Mouse (Mus musculus) layer of hippocampus, postnatal 36 days (tissue): ENCODE data around the gene Eea1. TPM values are rescaled to one million over a fixed set of nuclear protein-coding genes. Genes with fewer than 3 reads are reported as not detected.
A peak's percentile ranks its signal among the peaks of the same experiment; 100 is the strongest.
"Not testable (repeated sequence)": the region's sequence is repeated elsewhere in the genome, so short reads cannot be mapped to it uniquely, and the experiment has no call there.

Experiments used
- DNase-seq, 2 experiments: peaks; one replicate each; pipeline ENCODE4 v3.0.0; 2022
- total RNA-seq, 2 experiments: library from RNA; stranded (reverse); gene quantifications; 2 replicates each; pipeline ENCODE4 v1.2.3; 2021

Gene Eea1
- total RNA-seq, 2 experiments from 2014 or later = 36.1 to 36.7 TPM

DNA sequence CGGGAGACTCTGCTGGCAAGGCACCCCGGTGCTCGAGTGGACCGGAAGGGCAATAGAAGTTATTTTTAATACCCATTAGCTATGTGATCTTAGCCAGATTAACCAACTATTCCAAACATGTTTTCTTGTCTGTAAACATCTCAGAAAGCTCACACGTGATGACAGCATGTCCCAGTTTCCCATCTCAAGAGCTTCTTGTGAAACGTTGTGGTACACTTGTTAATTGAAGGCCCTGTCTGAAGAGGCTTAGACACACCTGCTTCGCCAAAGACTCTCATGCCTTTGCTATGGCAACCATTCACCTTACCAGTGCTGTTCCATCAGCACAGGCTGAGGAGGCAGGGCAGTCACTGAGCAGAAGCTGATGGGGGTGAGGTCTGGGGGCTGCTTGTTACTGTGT, 133.9 kb downstream of the Eea1 start:
- DNase-seq = no peak

DNA sequence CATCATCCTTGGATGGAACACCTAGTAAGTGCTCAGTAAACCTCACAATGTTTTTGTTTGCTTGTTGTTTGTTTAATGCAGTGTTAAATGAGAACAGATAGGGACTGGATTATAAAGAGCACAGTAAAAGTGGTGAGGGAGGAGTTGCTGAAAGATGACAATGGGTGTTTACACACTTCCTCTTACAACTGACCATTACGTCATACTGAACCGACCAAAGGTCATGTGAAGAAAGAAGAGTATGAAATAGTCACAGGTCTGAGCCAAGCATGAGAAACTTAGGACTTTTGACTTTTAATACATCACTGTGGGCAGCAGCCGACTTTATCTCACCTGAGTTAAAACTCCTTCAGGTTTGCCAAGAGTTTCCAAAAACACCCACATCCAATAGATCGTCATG, 135.0 kb downstream of the Eea1 start:
- DNase-seq = no peak

DNA sequence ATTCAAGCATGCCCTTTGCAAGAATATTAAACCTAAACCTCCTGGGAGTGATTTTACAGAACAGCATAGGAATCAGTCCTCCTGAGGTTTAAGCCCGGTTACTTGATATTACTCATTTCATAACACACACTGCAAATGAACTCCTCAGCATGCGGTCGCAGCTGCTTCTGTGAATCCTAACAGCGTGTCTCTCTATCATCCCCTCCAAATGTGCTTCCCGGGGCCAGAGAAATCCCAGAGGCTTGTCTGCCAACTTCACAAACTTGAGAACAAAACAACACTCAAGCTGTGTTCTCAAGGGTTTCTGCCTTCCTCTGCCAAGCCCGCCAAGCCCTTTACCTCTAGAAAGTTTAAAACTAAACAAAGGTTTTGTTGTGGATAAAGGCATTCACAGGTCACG, 135.4 kb downstream of the Eea1 start:
- DNase-seq = peak; percentile 21 to 27

DNA sequence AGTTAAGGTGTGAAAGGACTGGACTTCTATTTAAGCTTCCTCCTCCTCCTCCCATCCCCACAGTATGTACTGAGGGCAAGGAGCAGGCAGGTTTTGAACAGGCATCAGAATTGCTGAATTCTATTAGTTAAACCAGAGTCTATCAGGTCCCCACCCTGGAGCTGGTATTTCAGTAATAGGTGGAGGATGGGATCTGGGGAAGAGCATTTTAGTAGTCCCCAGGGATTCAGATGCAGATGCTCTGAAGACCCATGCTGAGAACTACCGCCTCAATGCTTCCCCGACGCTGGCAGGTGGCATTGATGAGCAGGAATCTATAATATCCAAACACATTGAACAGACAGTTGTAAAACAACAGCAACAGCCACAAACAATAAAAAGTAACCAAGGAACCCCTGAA, 136.0 kb downstream of the Eea1 start:
- DNase-seq = no peak

DNA sequence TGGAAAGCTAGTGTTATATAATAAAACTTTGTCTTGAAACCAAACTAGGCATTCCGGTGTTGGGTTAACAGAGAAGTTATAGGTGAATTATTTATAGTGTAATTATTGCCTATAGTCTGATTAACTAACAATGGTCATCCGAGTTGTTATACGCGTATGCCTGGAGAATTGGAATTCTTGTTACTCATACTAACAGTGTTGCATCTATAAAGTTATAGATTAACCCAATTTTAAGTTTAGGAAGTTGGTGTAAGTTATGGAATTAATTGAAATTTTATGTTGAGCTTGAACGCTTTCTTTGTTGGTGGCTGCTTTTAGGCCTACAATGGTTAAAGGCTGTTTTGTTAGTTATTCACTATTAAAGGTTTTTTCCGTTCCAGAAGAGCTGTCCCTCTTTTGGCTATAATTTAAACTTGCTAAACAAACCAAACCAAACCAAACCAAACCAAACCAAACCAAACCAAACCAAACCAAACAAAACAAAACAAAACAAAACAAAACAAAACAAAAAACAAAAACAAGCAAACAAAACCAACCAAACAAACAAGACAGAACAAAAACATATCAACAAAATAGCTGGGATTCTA, 137.1 kb downstream of the Eea1 start:
- not testable (repeated sequence) for DNase-seq

DNA sequence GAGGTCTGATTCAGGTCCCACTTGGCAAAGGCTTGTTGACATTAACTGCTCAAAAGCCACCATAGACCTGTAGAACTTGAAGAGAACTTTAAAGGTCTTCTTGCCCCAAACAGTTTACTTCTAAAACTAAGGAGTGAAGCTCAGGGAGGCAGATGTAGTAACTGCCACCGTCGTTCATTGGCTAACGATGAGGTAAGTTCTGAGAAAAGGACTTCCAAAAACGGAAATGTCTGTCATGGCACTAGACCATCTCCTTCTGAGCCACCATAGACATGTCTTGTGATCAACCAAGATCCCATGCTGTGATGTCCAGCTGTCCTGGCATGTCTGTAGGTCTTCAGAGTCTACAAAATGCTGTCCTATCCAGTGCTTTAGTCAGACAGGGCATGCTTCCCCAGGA, 139.4 kb downstream of the Eea1 start:
- no peak for DNase-seq

DNA sequence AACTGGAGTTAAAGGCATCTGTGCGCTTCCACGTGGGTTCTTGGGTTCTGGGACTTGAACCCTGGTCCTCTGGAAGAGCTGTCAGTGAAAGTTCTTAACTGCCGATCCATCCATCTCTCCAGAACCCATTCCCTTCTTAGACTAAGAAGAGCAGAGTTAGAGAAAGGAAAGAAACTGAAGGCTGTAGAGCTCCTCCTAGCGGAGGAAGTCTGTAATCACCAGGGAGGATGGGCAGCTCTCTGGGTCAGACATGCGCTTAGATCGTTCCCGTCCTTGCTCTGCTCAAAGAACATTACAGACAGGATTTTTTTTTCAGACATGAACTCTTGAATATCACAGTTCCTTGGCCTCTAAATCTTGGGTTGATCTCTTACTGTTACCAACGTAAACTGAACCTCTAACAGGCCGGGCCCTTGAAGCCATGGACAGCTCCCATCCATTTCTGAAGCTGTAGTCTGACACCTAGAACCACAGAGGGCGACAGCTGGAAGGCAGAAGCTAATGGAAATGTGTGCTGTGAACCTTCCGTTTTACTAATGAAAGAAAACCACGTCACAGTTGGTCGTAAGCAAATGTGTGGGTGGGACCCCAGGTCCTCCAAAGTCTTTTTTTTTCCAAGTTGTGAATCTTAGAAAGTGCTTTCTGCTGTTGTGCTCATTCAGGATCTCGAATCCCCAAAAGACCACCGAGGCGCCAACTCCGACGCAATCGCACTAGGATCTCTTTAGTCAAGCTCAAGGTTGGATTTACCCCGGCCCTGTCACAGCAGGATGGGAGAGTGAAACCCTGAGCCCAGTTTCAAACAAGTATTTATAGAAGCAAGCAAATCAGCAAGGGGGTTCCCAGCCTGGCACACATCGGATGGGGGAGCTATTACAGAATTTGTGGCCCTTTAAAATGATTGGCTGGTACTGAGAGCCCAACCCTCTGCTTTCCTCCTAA, 140.3 kb downstream of the Eea1 start:
- DNase-seq = no peak

DNA sequence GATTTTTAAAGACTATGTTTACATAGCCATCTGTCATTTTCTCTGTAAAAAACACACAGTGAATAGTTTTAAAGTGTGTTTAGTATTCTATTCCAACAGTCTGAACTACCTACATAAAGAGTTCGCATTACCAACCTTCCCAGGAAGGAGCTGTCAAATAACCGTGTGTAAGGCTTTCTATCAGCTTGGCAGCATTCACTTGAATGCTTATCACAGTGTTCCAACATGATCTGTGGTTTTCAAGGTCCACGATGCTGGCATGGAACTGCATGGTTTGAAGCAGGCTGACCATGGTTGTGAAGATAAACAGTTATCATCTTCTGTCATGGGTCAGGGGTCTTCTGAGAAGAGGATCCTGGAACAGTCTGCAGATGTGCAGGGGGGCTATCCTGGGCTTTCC, 141.8 kb downstream of the Eea1 start:
- DNase-seq = no peak

DNA sequence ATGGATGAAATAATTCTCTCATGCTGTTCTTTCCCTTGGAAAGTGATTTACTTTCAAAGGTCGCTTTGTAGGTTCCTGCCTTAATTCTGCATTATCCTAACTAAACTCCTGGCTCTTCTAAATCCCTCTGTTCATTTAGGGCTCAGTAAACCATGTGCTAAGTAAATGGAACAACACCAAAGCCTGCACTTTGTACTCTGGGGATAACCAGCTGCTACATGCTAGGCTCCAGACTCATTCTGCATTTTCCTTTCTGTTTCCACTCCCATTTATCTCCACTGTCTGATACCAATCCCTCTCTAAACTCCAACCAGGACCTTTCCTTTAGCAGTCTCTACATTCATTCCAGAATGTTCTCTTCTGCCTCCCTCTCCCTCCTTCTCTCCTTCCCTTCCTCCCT, 149.3 kb downstream of the Eea1 start:
- no peak for DNase-seq

DNA sequence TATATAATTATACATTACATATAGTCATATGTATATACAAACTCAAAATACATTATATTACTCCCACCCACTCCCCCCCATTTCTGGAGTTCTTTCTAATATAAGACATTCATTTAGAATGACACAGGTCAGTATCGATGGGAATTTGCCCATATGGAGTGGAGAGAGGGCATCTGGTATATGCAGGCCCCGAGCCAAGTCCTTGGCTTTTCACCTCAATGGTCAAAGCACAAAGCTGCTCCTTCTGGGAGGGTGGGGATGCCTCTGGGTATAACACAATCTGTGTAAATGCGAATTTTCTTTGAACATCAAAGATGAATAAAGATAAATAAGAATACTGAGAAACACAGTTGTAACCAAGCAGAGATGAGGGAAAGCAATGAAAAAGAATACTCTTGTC, 149.9 kb downstream of the Eea1 start:
- DNase-seq = no peak

DNA sequence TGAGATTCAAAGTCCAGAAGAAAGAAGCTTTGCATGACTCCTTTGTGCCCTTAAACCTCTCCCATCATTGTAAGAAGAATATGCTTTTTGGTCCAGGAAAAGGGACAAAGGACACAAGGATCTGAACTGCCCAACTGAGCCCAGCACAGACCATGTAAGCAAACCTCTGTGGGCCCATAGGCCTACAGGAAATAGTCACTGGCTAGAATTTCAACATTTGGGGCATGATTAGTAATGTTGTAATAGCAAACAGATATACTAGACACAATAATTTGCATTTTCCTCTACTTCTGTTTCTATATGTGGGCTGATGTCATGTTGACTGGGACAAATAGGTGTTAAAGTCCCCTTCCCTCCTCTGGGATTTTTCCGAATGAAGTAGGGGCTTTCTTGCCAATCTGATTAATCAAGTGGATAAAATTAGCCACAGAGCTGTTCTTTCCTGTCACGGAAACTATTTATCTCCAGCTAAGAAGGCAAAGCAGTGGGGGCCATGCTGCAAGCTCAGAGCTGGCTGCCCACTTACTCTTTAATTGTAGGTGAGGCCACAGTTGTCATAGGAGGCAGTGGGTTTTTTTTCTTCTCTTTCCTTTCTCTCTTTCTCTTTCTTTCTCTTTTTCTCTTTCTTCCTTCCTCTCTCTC, 153.6 kb downstream of the Eea1 start:
- DNase-seq = no peak

DNA sequence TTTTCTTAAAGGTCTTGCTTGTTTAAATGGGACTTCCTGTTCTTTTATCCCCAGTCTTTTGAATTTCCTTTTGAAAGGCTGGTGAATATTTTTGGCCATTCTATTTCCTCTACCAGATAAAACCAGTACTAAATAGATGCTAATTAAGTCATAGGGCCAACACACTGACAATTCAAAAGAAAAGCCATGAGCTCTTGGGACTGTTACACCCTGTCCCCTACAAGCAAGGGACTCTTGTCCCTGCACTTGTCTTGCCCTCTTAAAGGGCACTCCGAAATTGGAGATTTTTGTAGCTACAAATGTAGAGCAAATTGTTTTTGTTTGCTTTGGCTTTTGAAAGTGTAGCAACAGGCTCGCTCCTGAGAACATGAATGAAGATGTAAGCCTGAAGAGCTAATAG, 154.1 kb downstream of the Eea1 start:
- no peak for DNase-seq

Other genes starting within 250 kb of the Eea1 start
- not detected for gene Gm33543, start 97.7 kb upstream of the Eea1 start, total RNA-seq
- gene Gm5426, start 196.0 kb downstream of the Eea1 start, total RNA-seq = not detected